Mouse (Mus musculus) neural tube, embryonic 13.5 days (tissue): ENCODE data around the gene Filip1. TPM values are rescaled to one million over a fixed set of nuclear protein-coding genes. Genes with fewer than 3 reads are reported as not detected.

ENCODE experiments used
- ATAC-seq: fragments of 200-750 bp; cut with Nextera tagmentation; 2 replicates; pipeline ENCODE4 v1.8.0; 2017; ENCODE audit warnings: low read depth, mild to moderate bottlenecking, moderate TSS enrichment, moderate library complexity
- H3K27ac ChIP-seq: fragments of 300-500 bp; sonication (generic); replicated peaks from 2 replicates; pipeline ENCODE4 v1.5.1; 2015; ENCODE audit warnings: moderate library complexity, mild to moderate bottlenecking, inconsistent platforms
- H3K27me3 ChIP-seq: fragments of 300-500 bp; sonication (generic); 2 replicates; pipeline ENCODE4 v1.6.1; 2015; ENCODE audit warnings: mild to moderate bottlenecking, inconsistent platforms
- H3K36me3 ChIP-seq: fragments of 300-500 bp; sonication (generic); 2 replicates; pipeline ENCODE4 v1.6.1; 2015; ENCODE audit warnings: mild to moderate bottlenecking, inconsistent platforms
- H3K4me1 ChIP-seq: fragments of 300-500 bp; sonication (generic); replicated peaks from 2 replicates; pipeline ENCODE4 v1.6.1; 2015; ENCODE audit warnings: inconsistent platforms
- H3K4me2 ChIP-seq: fragments of 300-500 bp; sonication (generic); 2 replicates; pipeline ENCODE4 v1.6.1; 2015; ENCODE audit warnings: inconsistent platforms, mild to moderate bottlenecking, moderate library complexity
- H3K4me3 ChIP-seq: fragments of 300-500 bp; sonication (generic); 2 replicates; pipeline ENCODE4 v1.5.1; 2015; ENCODE audit warnings: mild to moderate bottlenecking, inconsistent platforms
- H3K9ac ChIP-seq: fragments of 300-500 bp; sonication (generic); 2 replicates; pipeline ENCODE4 v1.6.1; 2015; ENCODE audit warnings: moderate library complexity, mild to moderate bottlenecking, inconsistent platforms
- H3K9me3 ChIP-seq: fragments of 300-500 bp; sonication (generic); 2 replicates; pipeline ENCODE4 v1.6.1; 2016; ENCODE audit warnings: inconsistent platforms
- WGBS: fragments of 180-500 bp; shearing (Covaris S2); methylation state at CpG from one replicate; pipeline ENCODE4 v1.1.7; 2015; 5-methylcytosine and 5-hydroxymethylcytosine counted together
- polyA plus RNA-seq: library from polyadenylated mRNA; unstranded; fragments of >200 nt; fragmentation: Nextera tagmentation; extraction: Ambion mirVana; gene quantifications from 2 replicates; pipeline ENCODE4 v1.2.1, GENCODE M21; 2015

The Filip1 gene
- polyA plus RNA-seq, 1 experiment from 2014 or later: 2.4 TPM

DNA sequence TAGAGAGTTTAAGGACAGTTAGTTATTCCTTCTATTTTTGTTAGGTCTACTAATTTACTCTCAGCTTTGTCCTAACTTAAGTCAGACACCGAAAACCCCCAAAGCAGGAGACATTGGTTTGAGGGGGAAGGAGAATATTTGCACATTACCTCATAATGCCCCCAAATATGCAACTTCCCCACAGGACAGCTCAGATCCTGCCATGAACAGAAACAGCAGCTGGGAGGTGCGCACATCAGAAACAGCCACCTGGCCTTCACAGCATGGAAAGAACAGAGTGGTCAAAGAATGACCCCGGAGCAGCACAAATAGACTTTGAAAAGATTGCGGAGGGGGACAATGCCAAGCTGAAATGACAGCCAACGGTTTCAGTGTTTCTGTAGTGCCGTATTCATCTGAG lies 75.1 kb downstream of the Filip1 start:
- Histone ChIP-seq H3K9me3 (no peaks in the 10 kb centered on the region), H3K9ac (no peak overlapping the region), H3K36me3 (no peaks in the 10 kb centered on the region), H3K4me3 (no peak overlapping the region), H3K4me1 (no peaks in the 10 kb centered on the region), H3K4me2 (no peak overlapping the region), H3K27me3 (no peaks in the 10 kb centered on the region), H3K27ac (no peak overlapping the region)
- 70% methylated on average over 6 of the region's 6 CpGs for WGBS
- no peak for ATAC-seq

DNA sequence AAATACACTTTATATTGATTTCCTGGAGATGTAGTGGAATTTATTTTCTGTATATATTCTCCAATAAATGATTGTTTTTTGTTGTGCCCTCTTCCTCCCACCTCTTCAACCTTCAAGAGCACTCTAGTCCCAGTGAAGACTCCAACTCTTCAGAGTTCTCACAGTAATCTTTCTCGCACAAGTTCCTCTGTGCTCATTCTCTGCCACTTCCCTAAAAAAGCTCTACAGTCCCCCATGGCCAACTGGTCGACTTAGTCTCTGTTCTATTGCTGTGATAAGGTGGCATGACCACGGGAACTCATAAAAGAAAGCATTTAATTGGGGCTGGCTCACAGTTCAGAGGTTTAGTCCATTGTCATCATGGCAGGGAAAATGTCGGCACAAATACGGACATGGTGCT lies 80.1 kb downstream of the Filip1 start:
- Histone ChIP-seq H3K36me3 (no peaks in the 10 kb centered on the region), H3K4me3 (no peak overlapping the region), H3K9ac (no peak overlapping the region), H3K27ac (no peak overlapping the region), H3K4me1 (no peaks in the 10 kb centered on the region), H3K4me2 (no peak overlapping the region), H3K27me3 (no peaks in the 10 kb centered on the region), H3K9me3 (no peaks in the 10 kb centered on the region)
- ATAC-seq: no peak
- WGBS: 90% methylated on average over 5 of the region's 5 CpGs

DNA sequence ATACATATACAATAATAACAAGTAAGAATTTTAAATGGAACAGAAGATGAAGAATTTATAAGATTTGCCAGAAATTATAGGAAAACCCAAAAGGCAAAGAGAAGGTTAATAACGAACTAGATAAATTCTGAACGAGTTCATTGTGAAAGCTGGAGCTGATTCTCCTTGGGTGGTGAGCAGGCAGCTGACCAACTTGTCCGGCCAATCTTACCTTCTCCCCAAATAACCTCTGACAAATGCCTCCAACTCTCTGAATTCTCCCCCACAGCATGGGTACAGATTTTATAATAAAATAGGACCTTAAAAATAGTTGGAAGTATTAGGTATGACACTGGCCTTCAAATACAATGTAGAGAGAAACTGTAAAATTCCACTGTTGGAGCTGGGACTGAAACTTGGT lies 84.6 kb downstream of the Filip1 start:
- H3K9me3 ChIP-seq: no peaks in the 10 kb centered on the region
- H3K4me1 ChIP-seq: no peaks in the 10 kb centered on the region
- WGBS: 90% methylated on average over 3 of the region's 3 CpGs
- H3K4me2 ChIP-seq: no peak overlapping the region
- no peak overlapping the region for H3K9ac ChIP-seq
- H3K4me3 ChIP-seq: no peak overlapping the region
- H3K27me3 ChIP-seq: no peaks in the 10 kb centered on the region
- no peak for ATAC-seq
- H3K36me3 ChIP-seq: no peaks in the 10 kb centered on the region
- H3K27ac ChIP-seq: no peak overlapping the region

DNA sequence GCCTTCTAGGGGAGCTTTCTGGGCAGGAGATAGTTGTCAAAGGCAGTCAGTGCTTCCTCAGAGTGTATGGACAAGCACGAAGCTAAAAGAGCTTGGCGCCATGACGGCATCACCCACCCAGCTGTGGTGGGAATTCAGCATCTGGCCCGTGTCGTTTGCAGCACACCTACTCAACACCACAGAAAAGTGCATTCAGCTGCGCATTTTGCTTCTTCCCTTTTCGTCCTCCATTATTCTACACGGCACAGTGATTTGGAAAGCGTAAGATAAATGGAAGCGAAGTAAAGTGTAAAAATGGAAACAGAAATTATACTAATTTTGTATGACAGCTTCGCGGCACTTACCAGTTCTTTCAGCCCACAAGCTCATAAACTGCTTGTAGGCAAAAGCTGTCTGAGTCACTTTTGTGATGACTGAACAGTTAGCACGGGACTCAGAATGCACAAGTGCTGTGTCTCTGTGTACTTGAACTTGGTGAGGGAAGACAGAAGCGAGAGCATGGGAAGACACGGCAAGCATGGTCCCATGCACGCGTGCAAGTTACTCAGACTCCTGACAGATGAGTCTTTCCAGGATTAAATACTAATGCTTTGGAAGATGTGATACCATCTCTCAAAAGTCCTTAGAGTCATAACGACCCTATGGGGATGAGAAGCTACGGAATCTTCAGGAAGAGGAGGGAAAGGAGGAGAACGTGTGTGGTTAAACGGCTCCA lies 85.3 kb downstream of the Filip1 start:
- Histone ChIP-seq H3K4me1 (no peaks in the 10 kb centered on the region), H3K27ac (no peak overlapping the region), H3K9ac (no peak overlapping the region), H3K36me3 (no peaks in the 10 kb centered on the region), H3K9me3 (no peaks in the 10 kb centered on the region), H3K4me2 (no peak overlapping the region), H3K27me3 (no peaks in the 10 kb centered on the region), H3K4me3 (no peak overlapping the region)
- ATAC-seq: no peak
- WGBS: 91% methylated on average over 21 of the region's 21 CpGs

DNA sequence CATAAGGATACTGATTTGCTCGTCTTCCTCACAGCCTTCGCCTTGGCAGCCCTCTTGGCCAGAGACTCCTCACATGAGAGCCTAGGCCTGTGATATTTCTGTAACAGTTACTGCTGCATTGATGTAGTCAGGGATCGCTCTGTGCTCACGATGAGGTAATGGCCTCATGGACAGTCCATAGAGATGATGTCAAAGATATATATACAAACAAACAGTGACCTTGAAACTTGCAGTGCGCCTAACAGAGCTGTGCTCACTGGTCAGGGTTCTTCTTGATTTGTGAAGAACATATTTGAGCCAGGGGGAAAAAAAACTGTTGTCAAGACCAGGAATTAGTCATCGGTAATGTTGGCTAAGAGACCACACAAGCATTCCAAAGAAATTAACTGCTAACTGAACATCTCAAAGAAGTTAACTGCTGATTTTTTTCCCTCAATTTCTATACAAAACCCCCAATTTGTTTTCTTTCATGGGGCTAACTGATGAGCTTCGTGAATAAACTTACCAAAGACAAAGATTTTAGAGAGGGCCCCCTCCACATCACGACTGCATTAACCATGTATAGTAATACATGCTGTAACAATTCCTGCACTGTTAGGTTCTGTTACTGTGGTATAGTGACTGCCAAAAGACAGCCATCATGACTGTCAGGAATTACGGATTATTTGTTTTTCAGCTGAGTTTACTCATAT lies 86.0 kb downstream of the Filip1 start:
- no peaks in the 10 kb centered on the region for H3K36me3 ChIP-seq
- H3K4me2 ChIP-seq: no peak overlapping the region
- no peak overlapping the region for H3K9ac ChIP-seq
- H3K27ac ChIP-seq: no peak overlapping the region
- H3K27me3 ChIP-seq: no peaks in the 10 kb centered on the region
- H3K4me3 ChIP-seq: no peak overlapping the region
- no peaks in the 10 kb centered on the region for H3K9me3 ChIP-seq
- H3K4me1 ChIP-seq: no peaks in the 10 kb centered on the region
- no peak for ATAC-seq
- WGBS: 89% methylated on average over 9 of the region's 9 CpGs

DNA sequence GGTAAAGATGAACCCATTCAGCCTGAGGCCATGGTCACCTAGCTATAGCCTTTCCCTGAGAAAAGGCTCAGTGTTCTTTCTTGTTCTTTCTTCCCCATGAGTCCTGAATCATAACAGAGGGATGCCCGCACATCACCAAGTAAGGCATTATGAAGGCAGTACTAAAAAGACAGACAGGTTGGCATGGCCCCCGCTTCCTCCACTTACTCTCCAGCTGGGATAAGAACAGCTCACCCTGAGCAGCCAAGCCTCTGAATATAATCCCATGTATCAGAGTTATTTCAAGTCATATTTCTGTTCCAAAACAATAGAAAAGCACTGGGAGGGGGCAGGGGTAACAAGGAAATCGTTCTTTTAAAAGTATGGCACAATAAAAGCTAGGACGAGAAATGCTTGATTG lies 86.7 kb downstream of the Filip1 start:
- no peaks in the 10 kb centered on the region for H3K36me3 ChIP-seq
- H3K4me2 ChIP-seq: no peak overlapping the region
- no peaks in the 10 kb centered on the region for H3K27me3 ChIP-seq
- H3K9me3 ChIP-seq: no peaks in the 10 kb centered on the region
- no peaks in the 10 kb centered on the region for H3K4me1 ChIP-seq
- no peak overlapping the region for H3K27ac ChIP-seq
- no peak for ATAC-seq
- no peak overlapping the region for H3K4me3 ChIP-seq
- 63% methylated on average over 4 of the region's 4 CpGs for WGBS
- H3K9ac ChIP-seq: no peak overlapping the region

DNA sequence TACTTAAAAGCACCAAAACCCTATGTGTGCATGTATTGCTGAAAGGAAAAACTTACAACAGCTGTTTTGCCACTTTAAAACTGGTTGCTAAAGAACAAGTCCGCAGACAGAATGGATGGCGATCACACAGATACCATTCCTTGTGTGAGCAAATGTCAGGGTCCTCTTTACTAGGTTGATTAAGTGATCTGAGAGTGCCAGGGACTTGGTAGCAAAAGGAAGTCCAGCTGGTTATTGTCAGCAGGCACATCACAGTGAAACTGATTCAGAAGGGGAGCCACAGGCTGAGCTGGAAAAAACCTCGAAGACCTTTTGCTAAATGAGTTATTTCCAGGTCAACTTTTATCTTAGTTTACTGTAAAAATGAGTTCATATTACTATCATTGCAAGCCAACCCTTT lies 89.4 kb downstream of the Filip1 start:
- 78% methylated on average over 3 of the region's 3 CpGs for WGBS
- no peaks in the 10 kb centered on the region for H3K9me3 ChIP-seq
- no peak for ATAC-seq
- H3K36me3 ChIP-seq: no peaks in the 10 kb centered on the region
- H3K4me3 ChIP-seq: no peak overlapping the region
- H3K27me3 ChIP-seq: no peaks in the 10 kb centered on the region
- no peak overlapping the region for H3K27ac ChIP-seq
- H3K4me2 ChIP-seq: no peak overlapping the region
- peaks cover 6% of the 10 kb centered on the region; the same call in 1 of the 2 replicates for H3K4me1 ChIP-seq
- H3K9ac ChIP-seq: no peak overlapping the region

DNA sequence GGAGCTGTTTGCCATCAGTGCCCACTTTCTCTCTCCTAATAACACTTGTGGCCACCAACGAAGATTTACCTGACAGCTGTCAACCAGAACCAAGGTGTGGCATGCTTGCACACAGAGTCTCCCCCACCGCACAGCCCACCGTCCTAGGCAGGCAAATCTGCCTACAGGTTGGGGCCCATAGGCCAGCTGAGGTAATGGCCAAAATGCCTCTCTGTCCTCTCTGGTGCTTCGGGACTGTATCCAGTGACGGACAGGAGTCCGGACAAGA lies 90.2 kb downstream of the Filip1 start:
- no peak overlapping the region for H3K4me2 ChIP-seq
- no peak overlapping the region for H3K9ac ChIP-seq
- H3K4me3 ChIP-seq: no peak overlapping the region
- ATAC-seq: no peak
- no peaks in the 10 kb centered on the region for H3K36me3 ChIP-seq
- peaks cover 6% of the 10 kb centered on the region; the same call in 1 of the 2 replicates for H3K4me1 ChIP-seq
- no peaks in the 10 kb centered on the region for H3K9me3 ChIP-seq
- WGBS: 83% methylated on average over 6 of the region's 6 CpGs
- H3K27ac ChIP-seq: no peak overlapping the region
- H3K27me3 ChIP-seq: no peaks in the 10 kb centered on the region

DNA sequence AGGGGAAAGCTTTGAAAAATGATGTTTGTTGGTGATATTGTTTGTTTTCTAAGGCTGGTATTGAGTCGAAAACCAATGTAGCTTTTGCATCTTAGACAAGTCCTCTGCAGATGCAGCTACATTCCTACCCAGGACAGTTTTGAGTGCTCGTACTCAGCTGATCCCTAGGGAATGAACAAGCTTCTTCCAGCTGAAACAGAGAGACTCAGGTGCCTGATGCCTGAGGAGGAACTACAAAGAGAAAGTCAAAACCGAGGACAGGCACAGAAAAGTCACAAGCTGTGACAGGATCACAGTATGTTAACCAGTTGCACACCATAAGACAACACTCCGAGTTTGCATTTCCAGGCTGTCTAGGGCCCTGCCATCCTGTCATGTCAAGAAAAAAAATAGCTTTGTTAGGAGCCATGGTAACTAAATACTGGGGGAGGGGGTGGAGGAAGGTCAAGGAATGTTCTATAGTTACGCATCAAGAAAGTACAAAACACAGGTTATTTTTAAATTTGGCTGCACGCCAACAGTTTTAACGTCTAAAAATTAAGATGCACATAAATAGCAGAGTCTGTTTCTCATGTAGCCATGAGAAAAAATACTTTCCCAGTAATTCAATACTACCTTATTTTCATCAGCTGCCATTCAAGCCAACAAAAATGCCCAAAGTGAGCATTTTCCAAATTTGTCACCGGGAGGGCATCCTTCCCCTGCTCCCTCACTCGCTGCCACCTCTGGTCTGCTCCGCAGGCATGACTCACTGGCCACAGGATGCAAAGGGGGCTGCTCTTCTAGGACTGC lies 90.8 kb downstream of the Filip1 start:
- 67% methylated on average over 10 of the region's 10 CpGs for WGBS
- Histone ChIP-seq H3K36me3 (no peaks in the 10 kb centered on the region), H3K4me1 (peaks cover 6% of the 10 kb centered on the region; the same call in 1 of the 2 replicates), H3K4me2 (no peak overlapping the region), H3K9ac (no peak overlapping the region), H3K27ac (no peak overlapping the region), H3K9me3 (no peaks in the 10 kb centered on the region), H3K27me3 (no peaks in the 10 kb centered on the region), H3K4me3 (no peak overlapping the region)
- ATAC-seq: no peak

DNA sequence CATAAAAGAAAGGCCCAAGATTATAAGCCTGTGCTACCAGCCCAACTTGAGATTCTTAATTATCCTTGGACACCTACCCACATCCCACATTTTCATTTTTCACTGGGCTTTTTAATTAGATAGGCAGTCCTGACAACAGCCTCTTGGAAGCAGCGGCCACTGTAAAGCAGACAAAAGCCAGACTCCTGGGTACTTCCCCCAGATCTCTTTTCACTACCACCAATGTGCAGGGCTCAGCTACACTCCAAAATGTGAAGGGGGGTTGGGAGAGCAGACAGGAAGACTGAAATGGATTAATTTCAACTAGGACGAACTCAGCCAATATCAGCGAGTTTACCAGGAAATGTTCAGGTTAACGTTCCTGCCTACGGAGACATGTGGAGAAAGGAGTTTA lies 92.1 kb downstream of the Filip1 start:
- H3K4me3 ChIP-seq: no peak overlapping the region
- H3K27ac ChIP-seq: no peak overlapping the region
- no peaks in the 10 kb centered on the region for H3K36me3 ChIP-seq
- ATAC-seq: no peak
- peaks cover 6% of the 10 kb centered on the region; the same call in 1 of the 2 replicates for H3K4me1 ChIP-seq
- H3K9ac ChIP-seq: no peak overlapping the region
- no peaks in the 10 kb centered on the region for H3K27me3 ChIP-seq
- no peaks in the 10 kb centered on the region for H3K9me3 ChIP-seq
- no peak overlapping the region for H3K4me2 ChIP-seq
- 79% methylated on average over 5 of the region's 5 CpGs for WGBS

DNA sequence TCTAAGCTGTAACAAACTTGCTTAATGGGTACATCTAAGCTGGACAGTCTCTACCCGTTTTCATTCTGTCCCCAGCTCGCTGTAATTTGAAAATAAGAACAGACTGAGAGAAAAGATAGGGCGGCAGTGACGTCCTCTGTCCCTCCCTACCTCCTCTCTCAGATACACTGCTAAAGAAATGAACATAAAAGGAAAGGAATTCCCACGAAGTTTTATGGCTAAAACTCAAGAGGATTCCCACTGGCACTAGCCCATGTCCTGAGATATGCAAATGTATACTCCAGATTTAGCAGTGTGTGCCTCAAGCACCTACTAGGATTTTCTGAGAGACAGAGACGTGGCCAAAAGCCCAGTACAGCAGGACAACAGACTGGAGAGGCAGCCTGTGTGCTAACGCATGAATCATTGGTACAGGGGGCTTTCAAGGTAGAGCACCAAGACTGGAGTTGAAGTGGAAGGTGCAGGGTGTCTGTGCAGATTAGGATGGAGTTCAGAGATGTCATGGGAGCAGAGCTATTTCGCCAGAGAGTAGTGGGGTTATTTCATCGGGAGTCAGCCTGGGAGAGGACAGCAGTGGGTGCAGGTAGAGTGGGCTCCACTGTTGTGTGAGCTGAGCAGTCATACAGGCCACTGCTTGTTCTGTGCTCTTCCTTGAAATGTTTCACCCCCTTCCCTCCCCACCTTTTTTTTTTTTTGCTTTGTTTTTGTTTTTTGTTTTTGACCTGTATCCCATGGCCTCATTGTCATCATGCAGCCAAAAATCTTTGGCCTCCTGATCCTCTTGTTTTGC lies 92.7 kb downstream of the Filip1 start:
- WGBS: 57% methylated on average over 9 of the region's 9 CpGs
- no peak for ATAC-seq

DNA sequence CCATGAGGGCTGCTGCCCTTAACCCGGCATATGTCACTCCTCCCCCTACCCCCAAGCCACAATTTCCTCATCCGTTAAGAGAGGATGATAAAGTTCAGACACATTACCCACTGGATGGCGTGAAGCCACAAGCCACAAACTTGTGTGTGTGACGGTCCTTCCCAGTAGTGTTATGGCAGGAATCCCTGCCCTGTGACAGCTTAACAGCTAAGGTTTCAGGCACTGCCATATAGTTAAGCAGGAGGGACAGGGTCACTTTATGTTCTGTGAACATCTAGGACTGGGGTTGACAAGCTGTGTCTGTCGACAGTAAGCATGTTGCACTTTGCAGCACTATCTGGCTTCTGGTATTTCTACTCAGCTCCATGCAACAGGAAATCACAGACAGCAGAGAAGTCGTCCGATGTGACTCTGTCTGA lies 93.3 kb downstream of the Filip1 start:
- no peaks in the 10 kb centered on the region for H3K36me3 ChIP-seq
- no peaks in the 10 kb centered on the region for H3K9me3 ChIP-seq
- H3K4me3 ChIP-seq: no peak overlapping the region
- 77% methylated on average over 7 of the region's 7 CpGs for WGBS
- H3K4me2 ChIP-seq: no peak overlapping the region
- no peak overlapping the region for H3K9ac ChIP-seq
- H3K27me3 ChIP-seq: no peaks in the 10 kb centered on the region
- no peak for ATAC-seq
- no peak overlapping the region for H3K27ac ChIP-seq
- H3K4me1 ChIP-seq: peaks cover 6% of the 10 kb centered on the region; the same call in 1 of the 2 replicates

More for the DNA sequence above, 92.7 kb downstream of the Filip1 start:
- H3K4me3 ChIP-seq: no peak overlapping the region
- H3K27me3 ChIP-seq: no peaks in the 10 kb centered on the region
- H3K9ac ChIP-seq: no peak overlapping the region
- peaks cover 6% of the 10 kb centered on the region; the same call in 1 of the 2 replicates for H3K4me1 ChIP-seq
- no peaks in the 10 kb centered on the region for H3K36me3 ChIP-seq
- no peak overlapping the region for H3K27ac ChIP-seq
- H3K9me3 ChIP-seq: no peaks in the 10 kb centered on the region
- H3K4me2 ChIP-seq: no peak overlapping the region
